Mouse (Mus musculus): ENCODE data around the gene Birc7. TPM values are rescaled to one million over a fixed set of nuclear protein-coding genes. Genes with fewer than 3 reads are reported as not detected.

The Birc7 gene
- polyA plus RNA-seq, 1 experiment from 2014 or later = 0.13 TPM

DNA sequence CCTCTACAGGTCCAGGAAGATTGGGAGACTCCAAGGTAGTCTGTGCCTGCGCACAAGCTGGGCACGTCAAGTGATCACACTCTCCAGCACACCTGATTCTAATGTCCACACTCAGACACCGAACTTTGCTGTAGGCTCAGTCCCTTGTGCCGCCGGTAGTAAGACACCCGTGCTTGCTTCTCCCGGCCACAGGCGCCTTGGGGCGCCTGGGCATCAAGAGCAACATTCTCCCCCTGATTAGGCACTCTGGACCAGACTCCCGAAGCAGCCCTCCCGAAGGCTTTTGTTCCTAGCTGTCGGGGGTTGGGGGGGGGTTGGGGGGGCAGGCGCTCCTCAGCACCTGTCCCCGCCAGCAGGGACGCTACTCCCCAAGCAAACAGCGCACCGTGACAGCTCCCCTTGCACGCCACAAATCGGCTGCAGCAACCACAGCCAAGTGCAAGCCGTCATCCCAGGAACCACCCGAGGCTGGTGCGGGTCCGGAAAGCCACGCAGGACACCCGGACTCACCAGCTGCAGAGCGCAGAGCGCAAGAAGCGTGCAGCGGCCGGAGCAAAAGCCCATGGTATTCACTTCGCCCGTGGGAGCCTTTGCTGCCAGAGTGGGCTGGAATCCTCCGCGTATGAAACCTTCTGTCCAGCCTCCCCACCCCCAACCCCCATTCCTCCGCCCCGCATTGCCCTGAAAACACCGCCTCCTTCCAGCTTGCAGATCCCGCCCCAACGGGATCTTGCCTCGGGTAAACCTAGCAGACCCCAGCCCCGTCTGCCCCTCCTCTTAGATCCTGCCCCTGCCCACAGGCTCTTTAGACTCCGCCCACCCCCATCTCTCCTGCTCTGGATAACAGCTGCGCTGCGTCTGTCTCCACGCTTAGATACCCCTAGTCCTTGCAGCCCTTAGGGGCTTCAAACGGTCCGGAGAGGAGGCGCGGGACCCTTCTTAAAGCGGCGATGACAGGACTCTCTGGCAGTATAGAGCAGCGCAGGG is 25.5 kb downstream of the Birc7 start, which contains the start of gene Nkain4:
TSS of gene Nkain4 (minus strand) at position 639 of the 987 bp plus-strand sequence.
- 1% methylated on average over 52 of the region's 52 CpGs for WGBS (ENCODE audit: insufficient replicate concordance)
- Histone ChIP-seq H3K4me2 (peak within 1 kb of the TSS; percentile 93), H3K27me3 (ENCODE audit: control insufficient read depth, insufficient read depth, low read length) (peaks cover 24% of the 10 kb centered on the region)

DNA sequence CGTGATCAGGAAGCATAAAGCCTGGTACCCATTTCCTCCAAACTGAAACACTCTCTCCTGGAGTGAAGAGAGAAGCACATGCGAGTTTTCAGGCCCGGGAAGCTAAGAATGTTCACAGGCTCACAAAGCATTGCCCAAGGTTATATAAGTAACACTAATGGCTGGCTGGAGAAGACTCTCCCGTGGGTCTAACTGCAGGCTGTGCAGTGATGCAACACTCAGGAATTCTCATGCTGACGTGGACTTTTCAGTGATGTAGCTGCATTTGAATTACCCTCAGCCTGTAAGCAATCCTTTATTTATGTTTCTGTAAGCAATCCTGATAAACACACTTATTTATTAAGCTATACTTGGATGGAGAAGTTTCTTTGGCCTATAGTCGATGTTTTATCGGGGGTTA is 30.8 kb downstream of the Birc7 start:
- no peak overlapping the region for H3K4me3 ChIP-seq (ENCODE audit: low read depth, low read length)
- no peak overlapping the region for H3K27ac ChIP-seq (ENCODE audit: low read depth, low read length)
- H3K27me3 ChIP-seq (ENCODE audit: control insufficient read depth, insufficient read depth, low read length) = peaks cover 12% of the 10 kb centered on the region
- H3K9ac ChIP-seq (ENCODE audit: low read depth, low read length) = no peak overlapping the region
- peaks cover 12% of the 10 kb centered on the region for H3K4me1 ChIP-seq (ENCODE audit: control insufficient read depth, insufficient read depth, low read length)
- no peak for ATAC-seq (replicated peaks; ENCODE audit: insufficient number of reproducible peaks, low FRiP score, low TSS enrichment)
- no peaks in the 10 kb centered on the region for H3K36me3 ChIP-seq (ENCODE audit: control insufficient read depth, insufficient read depth, low read length)
- H3K9me3 ChIP-seq (replicated peaks; ENCODE audit: control insufficient read depth, low read length) = no peaks in the 10 kb centered on the region
- 71% methylated on average over 7 of the region's 7 CpGs for WGBS (ENCODE audit: insufficient replicate concordance)
- no peak overlapping the region for H3K4me2 ChIP-seq

More for the DNA sequence above, 25.5 kb downstream of the Birc7 start, which contains the start of gene Nkain4:
- ATAC-seq (replicated peaks; ENCODE audit: insufficient number of reproducible peaks, low FRiP score, low TSS enrichment) = peak; percentile 79
- Histone ChIP-seq H3K9ac (ENCODE audit: low read depth, low read length) (peak within 1 kb of the TSS; percentile 68), H3K9me3 (replicated peaks; ENCODE audit: control insufficient read depth, low read length) (no peaks in the 10 kb centered on the region), H3K27ac (ENCODE audit: low read depth, low read length) (peak within 1 kb of the TSS; percentile 41; the same call in 1 of the 2 replicates), H3K4me3 (ENCODE audit: low read depth, low read length) (peak within 1 kb of the TSS; percentile 63), H3K36me3 (ENCODE audit: control insufficient read depth, insufficient read depth, low read length) (no peaks in the 10 kb centered on the region), H3K4me1 (ENCODE audit: control insufficient read depth, insufficient read depth, low read length) (peaks cover 9% of the 10 kb centered on the region; the same call in 1 of the 2 replicates)

DNA sequence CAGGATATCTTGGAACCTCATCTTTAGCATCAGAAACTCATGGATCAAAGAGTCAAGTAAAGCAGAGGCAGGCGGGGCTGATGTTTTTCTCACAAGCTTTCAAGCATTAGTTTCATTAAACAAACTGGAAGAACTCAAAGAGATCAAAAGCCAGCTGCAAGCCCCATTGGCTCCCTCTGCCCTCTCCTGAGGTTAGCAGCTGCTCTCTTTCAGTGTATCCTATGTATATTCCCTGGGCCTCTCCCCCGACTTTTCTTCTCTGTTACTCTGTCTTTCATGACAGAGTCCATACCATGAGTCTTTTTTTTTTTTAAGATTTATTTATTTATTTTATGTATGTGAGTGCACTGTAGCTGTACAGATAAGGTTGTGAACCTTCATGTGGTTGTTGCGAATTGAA is 31.4 kb downstream of the Birc7 start:
- Histone ChIP-seq H3K36me3 (ENCODE audit: control insufficient read depth, insufficient read depth, low read length) (no peaks in the 10 kb centered on the region), H3K9ac (ENCODE audit: low read depth, low read length) (no peak overlapping the region), H3K9me3 (replicated peaks; ENCODE audit: control insufficient read depth, low read length) (no peaks in the 10 kb centered on the region), H3K27ac (ENCODE audit: low read depth, low read length) (no peak overlapping the region), H3K4me1 (ENCODE audit: control insufficient read depth, insufficient read depth, low read length) (peaks cover 12% of the 10 kb centered on the region), H3K4me2 (no peak overlapping the region), H3K4me3 (ENCODE audit: low read depth, low read length) (no peak overlapping the region), H3K27me3 (ENCODE audit: control insufficient read depth, insufficient read depth, low read length) (peaks cover 6% of the 10 kb centered on the region)
- no peak for ATAC-seq (replicated peaks; ENCODE audit: insufficient number of reproducible peaks, low FRiP score, low TSS enrichment)
- WGBS (ENCODE audit: insufficient replicate concordance) = 65% methylated on average over 3 of the region's 3 CpGs

DNA sequence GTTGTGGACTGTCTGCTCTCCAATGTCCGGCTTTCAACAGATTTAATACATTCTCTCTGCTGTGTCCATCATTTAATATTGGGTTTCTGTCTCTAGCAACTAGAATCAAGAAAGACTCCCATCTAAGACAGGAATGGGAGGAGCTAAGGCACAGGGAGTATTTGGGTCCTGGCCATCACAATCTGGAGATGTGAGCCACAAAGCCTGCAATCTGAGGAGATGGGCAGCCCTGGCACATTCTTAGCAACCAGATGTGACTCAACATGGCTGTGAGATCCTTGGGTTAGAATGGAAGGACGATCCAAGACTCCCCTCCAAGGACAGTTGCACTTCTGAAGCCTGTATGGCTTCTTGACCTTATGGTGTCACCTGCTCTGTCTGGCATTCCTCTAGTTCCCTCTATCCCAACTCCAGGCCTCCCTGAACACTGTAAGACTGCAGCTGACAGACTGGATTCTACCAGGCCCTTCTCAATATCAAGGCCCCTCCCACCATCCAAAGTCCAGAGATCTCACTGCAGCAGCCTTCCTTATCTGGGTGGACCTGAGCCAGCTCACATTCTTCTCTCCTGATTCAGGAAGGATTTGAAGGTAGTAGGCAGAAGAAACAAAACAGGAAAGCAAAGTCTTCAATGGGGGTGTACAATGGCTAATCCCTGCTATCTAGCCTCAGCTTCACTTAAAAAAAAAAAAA is 33.9 kb downstream of the Birc7 start:
- ATAC-seq (replicated peaks; ENCODE audit: insufficient number of reproducible peaks, low FRiP score, low TSS enrichment) = peak; percentile 53
- H3K36me3 ChIP-seq (ENCODE audit: control insufficient read depth, insufficient read depth, low read length) = no peaks in the 10 kb centered on the region
- H3K4me2 ChIP-seq = no peak overlapping the region
- H3K4me1 ChIP-seq (ENCODE audit: control insufficient read depth, insufficient read depth, low read length) = peaks cover 17% of the 10 kb centered on the region
- WGBS (ENCODE audit: insufficient replicate concordance) = 50% methylated on average over 2 of the region's 2 CpGs
- no peak overlapping the region for H3K27ac ChIP-seq (ENCODE audit: low read depth, low read length)
- no peak overlapping the region for H3K9ac ChIP-seq (ENCODE audit: low read depth, low read length)
- no peaks in the 10 kb centered on the region for H3K27me3 ChIP-seq (ENCODE audit: control insufficient read depth, insufficient read depth, low read length)
- H3K4me3 ChIP-seq (ENCODE audit: low read depth, low read length) = no peak overlapping the region
- H3K9me3 ChIP-seq (replicated peaks; ENCODE audit: control insufficient read depth, low read length) = no peaks in the 10 kb centered on the region

DNA sequence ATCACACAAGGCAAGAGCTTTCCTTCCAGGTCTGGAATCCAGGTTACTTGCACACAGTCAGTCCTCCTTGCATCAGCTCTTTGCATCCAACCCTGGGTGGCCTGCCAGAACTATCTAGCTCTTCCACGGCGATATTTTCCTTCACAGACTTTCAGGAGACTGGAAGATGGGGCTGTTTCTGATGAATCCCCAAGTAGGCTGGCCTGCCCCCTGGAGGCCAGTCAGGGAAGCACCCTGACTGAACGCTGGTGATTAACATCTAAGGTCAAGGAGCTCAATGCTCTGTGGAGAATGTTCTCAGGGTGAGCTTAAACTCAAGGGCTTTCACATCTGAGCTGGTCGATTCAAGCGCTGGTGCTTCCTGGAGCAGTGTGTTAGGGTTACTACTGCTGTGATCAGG is 35.1 kb downstream of the Birc7 start:
- Histone ChIP-seq H3K36me3 (ENCODE audit: control insufficient read depth, insufficient read depth, low read length) (no peaks in the 10 kb centered on the region), H3K9ac (ENCODE audit: low read depth, low read length) (no peak overlapping the region), H3K4me3 (ENCODE audit: low read depth, low read length) (no peak overlapping the region), H3K9me3 (replicated peaks; ENCODE audit: control insufficient read depth, low read length) (no peaks in the 10 kb centered on the region), H3K27me3 (ENCODE audit: control insufficient read depth, insufficient read depth, low read length) (no peaks in the 10 kb centered on the region), H3K27ac (ENCODE audit: low read depth, low read length) (no peak overlapping the region), H3K4me2 (no peak overlapping the region), H3K4me1 (ENCODE audit: control insufficient read depth, insufficient read depth, low read length) (peaks cover 24% of the 10 kb centered on the region)
- ATAC-seq (replicated peaks; ENCODE audit: insufficient number of reproducible peaks, low FRiP score, low TSS enrichment) = no peak
- WGBS (ENCODE audit: insufficient replicate concordance) = 6% methylated on average over 5 of the region's 5 CpGs

DNA sequence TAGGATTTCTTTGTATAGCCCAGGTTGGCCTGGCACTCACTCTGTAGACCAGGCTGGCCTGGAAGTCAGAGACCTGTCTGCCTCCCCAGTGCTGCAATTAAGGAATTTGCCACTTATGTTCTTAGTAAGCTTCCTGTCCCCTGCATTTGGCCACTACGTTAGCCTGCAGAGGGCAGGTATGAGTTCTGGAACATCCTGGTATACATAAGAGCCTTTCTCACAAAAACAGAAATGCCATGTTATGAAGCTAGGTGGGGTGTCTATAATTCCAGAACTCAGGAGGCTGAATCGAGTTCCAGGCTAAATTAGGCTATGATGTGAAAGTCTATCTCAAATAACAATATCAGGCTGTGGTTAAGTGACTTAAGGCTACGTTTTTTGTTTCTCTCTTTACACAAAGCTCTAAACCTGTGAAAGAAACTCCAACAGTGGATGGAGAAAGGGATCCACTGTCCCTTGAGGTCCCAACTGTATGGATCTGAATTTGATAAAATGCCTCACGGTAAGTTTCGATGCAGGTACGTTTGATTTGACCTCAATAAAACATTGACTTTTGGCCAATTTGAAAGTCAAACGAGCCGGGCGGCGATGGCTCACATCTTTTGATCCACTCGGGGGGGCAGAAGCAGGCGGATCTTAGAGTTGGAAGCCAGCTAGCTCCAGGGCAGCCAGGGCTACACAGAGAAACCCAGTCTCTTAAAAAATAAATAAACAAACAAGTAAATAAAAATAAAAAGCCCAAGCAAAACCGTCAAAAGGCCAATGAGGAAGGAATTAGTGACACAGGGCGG is 37.5 kb downstream of the Birc7 start:
- Histone ChIP-seq H3K4me2 (peak overlapping the region; percentile 74), H3K4me3 (ENCODE audit: low read depth, low read length) (peak overlapping the region; percentile 92), H3K9ac (ENCODE audit: low read depth, low read length) (peak overlapping the region; percentile 89), H3K36me3 (ENCODE audit: control insufficient read depth, insufficient read depth, low read length) (peaks cover 3% of the 10 kb centered on the region), H3K27ac (ENCODE audit: low read depth, low read length) (peak overlapping the region; percentile 91), H3K4me1 (ENCODE audit: control insufficient read depth, insufficient read depth, low read length) (peaks cover 24% of the 10 kb centered on the region), H3K9me3 (replicated peaks; ENCODE audit: control insufficient read depth, low read length) (no peaks in the 10 kb centered on the region), H3K27me3 (ENCODE audit: control insufficient read depth, insufficient read depth, low read length) (no peaks in the 10 kb centered on the region)
- no peak for ATAC-seq (replicated peaks; ENCODE audit: insufficient number of reproducible peaks, low FRiP score, low TSS enrichment)
- WGBS (ENCODE audit: insufficient replicate concordance) = 15% methylated on average over 14 of the region's 14 CpGs

DNA sequence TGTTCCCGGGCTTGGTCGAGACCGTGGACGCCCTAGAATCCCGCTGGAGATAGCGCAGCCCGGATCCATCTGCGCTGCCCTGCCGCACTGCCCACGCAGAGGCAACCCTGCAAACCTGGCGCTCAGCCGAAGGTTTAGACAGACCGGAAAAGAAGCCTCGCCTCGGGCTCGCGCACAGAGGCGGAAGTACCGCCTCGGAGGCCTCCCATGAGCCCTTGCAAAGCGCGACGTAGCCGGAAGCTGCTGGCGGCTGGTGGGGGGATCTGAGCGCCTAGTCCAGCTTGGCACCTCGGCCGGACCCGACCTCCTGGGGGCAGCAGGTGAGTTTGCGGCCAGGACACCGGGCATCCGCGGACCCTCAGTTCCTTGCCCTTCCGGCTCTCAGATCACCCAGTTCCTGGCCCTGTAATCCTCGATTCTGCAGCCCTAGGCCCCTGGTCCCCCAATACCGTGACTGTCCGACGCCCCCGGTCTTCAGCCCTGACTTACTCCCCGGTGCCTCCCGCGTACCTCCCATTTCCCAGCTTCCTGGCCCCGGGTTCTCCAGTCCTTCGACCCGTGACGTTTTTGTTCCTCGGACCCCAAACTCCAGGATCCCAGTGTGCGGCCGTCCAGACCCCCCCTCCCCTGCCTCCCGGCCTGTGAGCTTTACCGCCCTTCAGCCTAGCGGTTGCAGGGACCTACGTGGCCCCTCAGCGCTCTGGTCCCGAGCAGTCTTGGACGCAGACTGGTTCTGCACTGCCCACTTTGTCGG is 38.4 kb downstream of the Birc7 start, which contains the start of gene Arfgap1:
TSS of gene Arfgap1 (plus strand) at position 216 of the 754 bp plus-strand sequence.
- under 1% methylated on average over 57 of the region's 57 CpGs for WGBS (ENCODE audit: insufficient replicate concordance)
- Histone ChIP-seq H3K9me3 (replicated peaks; ENCODE audit: control insufficient read depth, low read length) (no peaks in the 10 kb centered on the region), H3K9ac (ENCODE audit: low read depth, low read length) (peak within 1 kb of the TSS; percentile 89), H3K4me3 (ENCODE audit: low read depth, low read length) (peak within 1 kb of the TSS; percentile 92), H3K4me1 (ENCODE audit: control insufficient read depth, insufficient read depth, low read length) (peaks cover 20% of the 10 kb centered on the region), H3K4me2 (peak within 1 kb of the TSS; percentile 74), H3K27me3 (ENCODE audit: control insufficient read depth, insufficient read depth, low read length) (no peaks in the 10 kb centered on the region), H3K36me3 (ENCODE audit: control insufficient read depth, insufficient read depth, low read length) (peaks cover 11% of the 10 kb centered on the region), H3K27ac (ENCODE audit: low read depth, low read length) (peak within 1 kb of the TSS; percentile 91)
- peak; percentile 89 for ATAC-seq (replicated peaks; ENCODE audit: insufficient number of reproducible peaks, low FRiP score, low TSS enrichment)
